In the genomic region with DNA sequence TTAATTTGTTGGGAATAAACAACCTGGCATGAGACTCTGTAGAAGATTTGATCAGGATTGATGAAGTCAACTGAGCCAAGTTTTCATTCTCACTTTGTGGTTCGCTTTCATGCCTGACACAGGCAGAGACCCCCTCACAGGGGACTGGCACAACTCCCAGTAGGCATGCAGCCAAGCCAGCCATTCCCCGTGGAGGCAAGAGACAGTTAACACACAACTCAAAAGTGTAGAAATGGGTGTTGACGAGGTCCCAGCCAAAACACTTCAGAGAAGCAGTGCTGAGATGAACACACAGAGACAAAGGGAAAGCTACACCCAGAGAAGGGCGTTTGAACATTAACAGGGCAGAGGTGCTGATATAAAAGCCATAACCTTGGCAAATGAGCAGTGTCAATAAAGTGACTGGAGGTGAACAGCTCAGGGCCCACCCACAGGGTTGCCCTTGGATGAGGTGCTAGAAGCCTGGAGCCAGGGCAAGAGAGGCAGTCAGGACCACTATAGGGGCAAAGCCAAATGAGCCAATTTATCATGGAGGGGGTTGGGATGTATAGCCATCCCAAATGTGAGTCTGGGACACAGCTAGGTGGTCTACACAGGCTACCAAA, we compare ENCODE assay signal across 23 mouse cellular contexts. TPM values are rescaled to one million over a fixed set of nuclear protein-coding genes. Genes with fewer than 3 reads are reported as not detected.
DNase-seq lines count a peak whose midpoint lies in the region; ATAC-seq and TF ChIP-seq lines count a peak whose summit lies in the region.
"Had no signal": no experiment of that assay in that cellular context is flagged by ENCODE, and none has a peak within 500 bp of the region (broad histone marks: within the 10 kb centered on the region; RNA-seq: fewer than 3 reads in every experiment).

No protein-coding gene starts in this region.

- H3K27ac ChIP-seq in forebrain, embryonic 15.5 days (replicated peaks) = 0 out of 2 replicates have a peak overlapping the region, but pooled peaks have one; percentile 46
- no peak overlapping the region for H3K27ac ChIP-seq in forebrain, embryonic 10.5 days
- H3K27ac ChIP-seq in liver, adult 2 months (replicated peaks; ENCODE audit: insufficient read depth, low read depth, low read length) = no peak overlapping the region
- no peak overlapping the region for H3K27ac ChIP-seq in liver, embryonic 12.5 days
- H3K27ac ChIP-seq: embryonic facial prominence, embryonic 15.5 days; macrophage had no signal

- peaks cover 11% of the 10 kb centered on the region; the same call in 1 of the 2 replicates for H3K4me1 ChIP-seq in forebrain, embryonic 15.5 days
- H3K4me1 ChIP-seq in forebrain, embryonic 10.5 days = no peaks in the 10 kb centered on the region
- H3K4me1 ChIP-seq in liver, adult 2 months (ENCODE audit: control insufficient read depth, insufficient read depth, low read length) = peaks cover 4% of the 10 kb centered on the region
- no peaks in the 10 kb centered on the region for H3K4me1 ChIP-seq in liver, embryonic 12.5 days
- H3K4me1 ChIP-seq: embryonic facial prominence, embryonic 15.5 days had no signal

- no peak for DNase-seq in forebrain, embryonic 10.5 days (ENCODE audit: extremely low spot score, low spot score)
- DNase-seq in liver, adult 2 months (ENCODE audit: extremely low read depth, low read depth, low spot score) = peak; percentile 59
- peak; percentile 43 for DNase-seq in right cerebral cortex, postnatal 4 days
- DNase-seq in right cerebral cortex, postnatal 25 days = no peak
- DNase-seq in urinary bladder, adult 2 months (ENCODE audit: low spot score) = no peak
- DNase-seq: adrenal gland, postnatal 14 days; cerebellum, adult 11-12 months; cerebellum, postnatal 36 days; gastrocnemius, postnatal 36 days; heart, postnatal 10 days; kidney, adult 2 months; kidney, postnatal 25 days; liver; lung, adult 18-20 months; retina, postnatal 1 day; thymus, postnatal 36 days had no signal

- peak; percentile 78; the same call in 1 of the 2 replicates for ATAC-seq in forebrain, embryonic 15.5 days (replicated peaks)
- ATAC-seq in liver, embryonic 12.5 days = no peak
- ATAC-seq: hindbrain, embryonic 16.5 days; midbrain, embryonic 16.5 days had no signal

- no peaks in the 10 kb centered on the region for H3K36me3 ChIP-seq in forebrain, embryonic 15.5 days
- no peaks in the 10 kb centered on the region for H3K36me3 ChIP-seq in forebrain, embryonic 10.5 days (replicated peaks)
- H3K36me3 ChIP-seq in liver, adult 2 months (ENCODE audit: control insufficient read depth, insufficient read depth, low read length) = no peaks in the 10 kb centered on the region
- H3K36me3 ChIP-seq in liver, embryonic 12.5 days = no peaks in the 10 kb centered on the region
- H3K36me3 ChIP-seq: embryonic facial prominence, embryonic 15.5 days had no signal

- no peak for TF ChIP-seq POLR2A in liver, adult 2 months (IDR thresholded peaks at IDR 0.05; ENCODE audit: extremely low read depth, insufficient read depth, low read length)

- TF ChIP-seq CTCF in liver, adult 2 months (IDR thresholded peaks at IDR 0.05; ENCODE audit: low read depth, low read length) = no peak

- H3K27me3 ChIP-seq in forebrain, embryonic 15.5 days = no peaks in the 10 kb centered on the region
- H3K27me3 ChIP-seq in forebrain, embryonic 10.5 days (ENCODE audit: poor library complexity, severe bottlenecking) = no peaks in the 10 kb centered on the region
- no peaks in the 10 kb centered on the region for H3K27me3 ChIP-seq in liver, adult 2 months (ENCODE audit: control insufficient read depth, insufficient read depth, low read length)
- H3K27me3 ChIP-seq in liver, embryonic 12.5 days (replicated peaks) = no peaks in the 10 kb centered on the region
- H3K27me3 ChIP-seq: CH12.LX; embryonic facial prominence, embryonic 15.5 days had no signal

- no peaks in the 10 kb centered on the region for H3K9me3 ChIP-seq in forebrain, embryonic 15.5 days
- H3K9me3 ChIP-seq in forebrain, embryonic 10.5 days = no peaks in the 10 kb centered on the region
- no peaks in the 10 kb centered on the region for H3K9me3 ChIP-seq in liver, embryonic 12.5 days (replicated peaks)
- H3K9me3 ChIP-seq: embryonic facial prominence, embryonic 15.5 days had no signal

- H3K4me2 ChIP-seq in forebrain, embryonic 15.5 days (replicated peaks) = no peak overlapping the region
- H3K4me2 ChIP-seq in liver, embryonic 12.5 days = no peak overlapping the region
- H3K4me2 ChIP-seq: embryonic facial prominence, embryonic 15.5 days had no signal

- 29% methylated on average over 4 of the region's 4 CpGs for WGBS in forebrain, embryonic 15.5 days
- WGBS in forebrain, embryonic 10.5 days = 87% methylated on average over 4 of the region's 4 CpGs
- whole genome bisulfite sequencing in liver, adult 2 months = 30% methylated on average over 4 of the region's 4 CpGs
- WGBS in liver, embryonic 12.5 days (ENCODE audit: insufficient replicate concordance) = 42% methylated on average over 4 of the region's 4 CpGs

- no peaks in the 10 kb centered on the region for H3K79me2 ChIP-seq in liver, adult 2 months (ENCODE audit: control insufficient read depth, insufficient read depth, low read length)

- no peak overlapping the region for H3K9ac ChIP-seq in forebrain, embryonic 15.5 days (replicated peaks)
- H3K9ac ChIP-seq in liver, adult 2 months (ENCODE audit: low read depth, low read length) = no peak overlapping the region
- no peak overlapping the region for H3K9ac ChIP-seq in liver, embryonic 12.5 days
- H3K9ac ChIP-seq: embryonic facial prominence, embryonic 15.5 days had no signal

- no peak overlapping the region for H3K4me3 ChIP-seq in forebrain, embryonic 15.5 days
- no peak overlapping the region for H3K4me3 ChIP-seq in forebrain, embryonic 10.5 days
- H3K4me3 ChIP-seq in liver, adult 2 months (ENCODE audit: insufficient read depth, low read depth, low read length) = no peak overlapping the region
- H3K4me3 ChIP-seq in liver, embryonic 12.5 days = no peak overlapping the region
- H3K4me3 ChIP-seq: embryonic facial prominence, embryonic 15.5 days had no signal

RNA-seq across cellular contexts. Expression of gene Slc35g1, which starts 23.1 kb away (rescaled TPM):
- 1.1 and 1.4 TPM in 2 replicates for polyA plus RNA-seq in forebrain, embryonic 15.5 days (2015; fragmentation: Nextera tagmentation; extraction: Ambion mirVana)
- polyA plus RNA-seq in forebrain, embryonic 10.5 days (2016; fragmentation: Nextera tagmentation; extraction: Ambion mirVana) = 7.6 and 7.9 TPM in 2 replicates
- total RNA-seq in liver, adult 2 months (2014; rRNA removed) = 16.3 and 21.2 TPM in 2 replicates
- 4.0 and 4.7 TPM in 2 replicates for polyA plus RNA-seq in liver, adult 2 months (2012; rRNA removed)
- polyA plus RNA-seq in liver, embryonic 12.5 days (2016; fragmentation: Nextera tagmentation; extraction: Ambion mirVana) = 7.7 and 8.4 TPM in 2 replicates
- polyA plus RNA-seq in urinary bladder, adult 2 months (2012; rRNA removed) = 36.8 and 60.7 TPM in 2 replicates

Comparison
In these comparisons a context has a peak if more than half of its experiments do, and no peak if none do; other contexts are left out.
1. DNase-seq: peak in liver, adult 2 months (single experiment) and right cerebral cortex, postnatal 4 days (single experiment); none in forebrain, embryonic 10.5 days (single experiment), right cerebral cortex, postnatal 25 days (single experiment) and urinary bladder, adult 2 months (single experiment).